Mouse (Mus musculus): ENCODE results near the gene Sh3gl3.

DNA sequence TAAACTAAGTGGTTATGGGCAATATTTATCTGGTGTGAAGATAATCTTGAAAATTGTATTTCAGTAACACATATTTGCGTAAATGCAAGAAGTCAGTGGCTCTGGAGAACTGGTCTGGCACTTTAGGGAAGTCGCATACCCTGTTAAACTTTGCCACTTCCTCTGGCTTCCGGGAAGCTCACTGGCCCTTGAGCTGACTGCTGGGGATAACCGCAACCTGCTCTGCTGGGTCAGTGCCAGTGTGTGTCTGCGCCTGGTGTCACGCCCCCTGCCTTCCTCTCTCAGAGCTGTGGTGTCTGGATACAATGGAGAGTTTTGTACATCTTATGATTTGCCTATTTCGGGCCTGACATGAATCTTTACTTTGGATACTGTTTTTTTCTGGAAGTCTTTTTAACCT is 119.8 kb downstream of the Sh3gl3 start:
- TF ChIP-seq GATA1 (IDR thresholded peaks at IDR 0.05; ENCODE audit: borderline replicate concordance, low read length) (no peak), FLI1 (IDR thresholded peaks at IDR 0.05; ENCODE audit: low read length) (no peak)

All from megakaryocyte, embryonic 14.5 days (primary cell).